Mouse (Mus musculus) kidney, postnatal 14 days (tissue): Measurements from ENCODE around the gene Rps19.

Experiments used
- DNase-seq: peaks from one replicate; pipeline ENCODE4 v3.0.0; 2022; ENCODE audit warnings: mixed read lengths

The Rps19 gene

DNA sequence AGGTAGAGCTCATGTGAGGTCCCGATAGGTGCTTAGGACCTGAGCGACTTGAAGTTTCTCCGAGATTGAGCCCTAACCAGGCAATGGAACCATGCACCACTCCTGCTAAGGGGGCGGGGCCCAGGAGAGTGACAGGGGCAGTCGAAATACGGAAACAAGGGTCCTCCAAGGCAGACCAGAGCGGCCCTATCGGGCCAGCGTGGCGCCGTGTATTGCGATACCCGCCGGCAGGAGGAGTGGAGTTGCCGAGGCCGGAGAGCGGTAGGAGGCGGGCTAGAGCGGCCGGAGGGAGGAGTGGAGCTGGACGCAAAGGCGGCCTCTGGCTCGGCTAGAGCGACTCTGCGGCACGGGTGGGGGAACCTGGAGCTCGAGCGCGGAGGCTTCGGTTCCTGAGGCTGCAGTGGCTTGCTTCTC is 19.9 kb downstream of the Rps19 start:
- peak; percentile 99 for DNase-seq

GRCm38 (mm10) chr7:24904936-24905335 is 20.8 kb downstream of the Rps19 start:
- DNase-seq: peak; percentile 76

GRCm38 (mm10) chr7:24906551-24906950 is 22.4 kb downstream of the Rps19 start:
- DNase-seq: no peak

DNA sequence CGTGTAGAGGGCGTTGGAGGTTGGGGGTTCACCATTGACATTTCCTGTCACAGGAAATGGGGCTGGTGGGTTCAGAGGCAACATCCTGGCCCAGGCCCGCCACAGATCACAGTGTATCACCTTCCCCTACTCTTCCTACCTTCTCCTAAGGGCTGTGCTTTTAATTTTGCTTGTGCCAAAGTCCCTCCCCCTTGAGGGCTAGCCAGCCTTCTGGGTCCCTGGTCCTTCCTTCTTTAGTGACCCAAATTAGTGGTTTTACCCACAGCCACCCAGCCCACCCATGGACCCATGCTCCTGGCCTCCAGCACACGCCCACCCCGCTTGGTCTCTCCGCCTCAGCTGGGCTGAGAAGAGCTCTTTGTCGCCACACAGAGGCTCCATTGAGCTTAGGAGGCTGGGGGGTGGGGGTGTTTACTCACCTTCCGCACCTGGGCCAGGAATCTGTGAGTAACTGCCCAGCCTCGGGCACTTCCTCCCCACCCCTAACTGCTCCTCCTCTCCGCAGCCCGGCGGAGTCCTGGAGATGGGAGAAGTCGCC is 23.1 kb downstream of the Rps19 start:
- no peak for DNase-seq

DNA sequence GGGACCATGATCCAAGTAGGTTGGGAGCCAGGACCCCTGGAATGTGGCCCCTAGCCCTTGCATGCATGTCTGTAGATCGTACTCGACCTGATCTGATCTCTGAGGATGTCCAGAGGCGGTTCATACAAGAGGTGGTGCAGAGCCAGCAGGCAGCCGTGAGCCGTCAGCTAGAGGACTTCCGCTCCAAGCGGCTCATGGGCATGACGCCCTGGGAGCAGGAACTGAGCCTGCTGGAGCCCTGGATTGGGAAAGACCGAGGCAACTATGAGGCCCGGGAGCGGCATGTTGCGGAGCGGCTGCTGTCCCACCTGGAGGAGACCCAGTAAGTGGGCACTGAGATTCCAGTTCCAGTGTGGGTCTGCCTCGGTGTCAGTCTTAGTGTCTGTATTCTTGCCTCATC is 28.3 kb downstream of the Rps19 start:
- DNase-seq: no peak

DNA sequence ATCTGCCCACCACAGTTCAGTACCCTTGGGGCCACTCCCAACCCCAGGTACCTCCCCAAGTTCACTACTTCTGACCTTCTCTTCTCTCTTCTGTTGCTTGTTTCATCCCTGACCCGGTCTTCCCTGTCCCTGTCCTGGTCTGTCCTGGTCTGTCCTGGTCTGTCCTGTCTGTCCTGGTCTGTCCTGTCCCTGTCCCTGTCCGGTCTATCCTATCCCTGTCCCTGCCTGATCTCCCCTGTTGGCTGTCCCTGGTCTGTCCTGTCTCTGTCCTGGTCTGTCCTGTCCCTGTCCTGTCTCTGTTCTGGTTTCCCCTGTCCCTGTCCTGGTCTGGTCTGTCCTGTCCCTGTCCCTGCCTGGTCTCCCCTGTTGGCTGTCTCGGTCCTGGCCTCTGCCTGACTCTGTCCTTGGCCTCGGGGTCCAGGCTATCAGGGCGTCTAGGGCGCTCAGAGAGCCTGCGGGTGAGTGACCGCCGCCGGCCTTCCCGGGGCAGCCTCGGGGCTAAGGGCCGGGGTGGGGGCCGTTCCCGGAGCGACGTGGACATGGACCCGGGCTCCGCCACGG is 34.7 kb downstream of the Rps19 start:
- no peak for DNase-seq

GRCm38 (mm10) chr7:24919728-24920127 is 35.6 kb downstream of the Rps19 start:
- no peak for DNase-seq

DNA sequence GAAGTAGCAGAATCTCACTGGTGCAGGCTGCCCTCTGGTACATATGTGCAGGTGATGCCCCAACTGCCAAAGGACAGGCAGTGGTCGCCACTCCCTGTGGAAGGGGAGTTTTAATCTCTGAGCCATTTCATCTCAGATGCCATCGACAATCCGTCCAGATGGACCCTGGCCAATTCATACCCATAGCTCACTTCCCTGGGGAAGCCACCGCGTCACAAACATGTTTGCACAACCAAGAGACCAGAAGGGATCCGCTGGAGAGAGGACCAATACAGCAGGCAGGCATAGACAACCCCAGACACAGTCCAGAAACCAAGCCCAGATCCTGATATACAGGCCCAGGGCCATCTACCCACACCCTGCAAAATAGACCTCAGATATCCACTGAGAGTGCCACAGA is 46.3 kb downstream of the Rps19 start:
- no peak for DNase-seq

DNA sequence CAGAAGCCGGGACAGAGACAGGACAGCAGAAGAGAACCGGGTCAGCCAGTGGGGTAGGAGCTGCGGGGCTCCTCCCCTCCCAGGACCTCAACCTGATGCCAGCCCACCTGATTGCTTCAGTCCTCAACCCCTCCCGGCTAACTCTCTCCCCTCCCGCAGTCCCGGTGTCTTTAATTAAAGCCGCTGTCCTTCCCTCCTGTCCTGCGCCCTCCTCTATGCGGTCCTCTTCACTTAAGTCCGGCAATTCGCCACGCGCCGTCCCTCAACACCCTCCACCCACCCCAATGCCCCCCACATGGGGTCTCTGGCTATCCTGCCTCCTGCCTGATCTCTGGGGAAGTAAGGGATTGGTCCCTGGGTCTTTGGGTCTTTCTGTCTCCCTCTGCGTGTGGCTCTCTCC is 47.5 kb downstream of the Rps19 start:
- DNase-seq: no peak
